Mouse (Mus musculus) bone marrow, adult 2 months (tissue): ENCODE results near the gene Col5a1. TPM values are rescaled to one million over a fixed set of nuclear protein-coding genes. Genes with fewer than 3 reads are reported as not detected.

Source experiments
- H3K27ac ChIP-seq: fragments of 200-500 bp; 2 replicates; pipeline ENCODE4 v1.5.1; 2012; ENCODE audit warnings: low read depth, mild to moderate bottlenecking, control low read depth, inconsistent platforms, low read length; ENCODE audit not compliant: control insufficient read depth, poor library complexity, insufficient read depth
- H3K4me1 ChIP-seq: fragments of 200-500 bp; 2 replicates; pipeline ENCODE4 v1.6.1; 2011; ENCODE audit warnings: low read length; ENCODE audit not compliant: control insufficient read depth, insufficient read depth
- H3K4me3 ChIP-seq: fragments of 200-500 bp; replicated peaks from 2 replicates; pipeline ENCODE3; 2011; ENCODE audit warnings: mild to moderate bottlenecking, low read depth, low read length, control low read depth; ENCODE audit not compliant: control insufficient read depth
- CTCF ChIP-seq: fragments of 200-500 bp; IDR thresholded peaks from 2 replicates; pipeline ENCODE4 v1.5.1; 2011; ENCODE audit warnings: low read length, control low read depth; ENCODE audit not compliant: control insufficient read depth, insufficient read depth
- POLR2A ChIP-seq: fragments of 200-500 bp; IDR thresholded peaks from 2 replicates; pipeline ENCODE4 v1.6.1; 2011; ENCODE audit warnings: low read depth, mild to moderate bottlenecking, control low read depth, low read length, borderline replicate concordance; ENCODE audit not compliant: control insufficient read depth
- WGBS: fragments of 180-500 bp; shearing (Covaris S2); methylation state at CpG from one replicate; pipeline ENCODE4 v1.1.7; 2018; 5-methylcytosine and 5-hydroxymethylcytosine counted together
- polyA plus RNA-seq: library from polyadenylated mRNA; stranded (reverse); fragments of >200 nt; gene quantifications from 2 replicates; pipeline ENCODE4 v1.2.4, GENCODE M21; 2011; ENCODE audit warnings: low replicate concordance; ENCODE audit not compliant: missing spikeins, insufficient read depth, insufficient read length

Col5a1 gene
- polyA plus RNA-seq, 1 experiment: 7.3 TPM

DNA sequence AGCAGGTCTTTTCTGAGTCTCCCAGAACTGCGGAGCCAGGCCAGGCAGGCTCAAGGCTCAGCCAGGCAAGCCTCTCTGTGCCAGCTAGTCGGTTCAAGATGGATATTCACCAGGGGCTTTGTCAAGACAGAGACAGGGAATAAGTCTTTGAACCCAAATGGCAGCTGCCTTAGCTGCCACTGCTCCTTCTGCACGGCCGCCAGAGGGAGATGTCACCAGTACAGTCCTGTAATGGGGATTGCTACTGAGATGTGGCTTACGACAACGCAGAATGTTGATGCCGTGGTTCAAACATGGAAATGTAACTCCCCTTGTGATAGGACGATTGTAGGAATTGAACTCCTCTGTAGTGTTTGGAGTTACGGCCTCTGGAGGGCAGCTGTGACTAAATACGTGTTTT, 199.9 kb downstream of the Col5a1 start:
- WGBS: 79% methylated on average over 10 of the region's 10 CpGs
- TF ChIP-seq POLR2A (no peak), CTCF (no peak)
- peaks cover 11% of the 10 kb centered on the region for H3K4me1 ChIP-seq
- H3K27ac ChIP-seq: no peak overlapping the region
- H3K4me3 ChIP-seq: no peak overlapping the region

- 79% methylated on average over 5 of the region's 5 CpGs for WGBS
- TF ChIP-seq POLR2A: no peak
- TF ChIP-seq CTCF: no peak
- peaks cover 15% of the 10 kb centered on the region for H3K4me1 ChIP-seq
- no peak overlapping the region for H3K27ac ChIP-seq
- H3K4me3 ChIP-seq: no peak overlapping the region
These were observed 202.9 kb downstream of the Col5a1 start for GRCm38 (mm10) chr2:28089095-28089494.

Other genes starting within 250 kb of the Col5a1 start
- 4.9 and 7.3 TPM in 2 replicates for gene Rxra, start 210.0 kb upstream of the Col5a1 start, polyA plus RNA-seq
- gene Fcnb, start 198.5 kb downstream of the Col5a1 start, polyA plus RNA-seq: 79.1 and 132 TPM in 2 replicates